Mouse (Mus musculus) frontal cortex, postnatal 14 days (tissue): ENCODE measurements around the gene Prelp.
A peak's percentile ranks its signal among the peaks of the same experiment; 100 is the strongest.

ENCODE experiments used
- DNase-seq, 2 experiments: peaks; one replicate each; pipeline ENCODE4 v3.0.0; 2022; ENCODE audit warnings: low spot score in 2 of 2

Prelp gene

GRCm38 (mm10) chr1:133934354-133934963, 13.2 kb upstream of the Prelp start:
- no peak for DNase-seq

GRCm38 (mm10) chr1:133933301-133934195, 12.3 kb upstream of the Prelp start:
- no peak for DNase-seq

DNA sequence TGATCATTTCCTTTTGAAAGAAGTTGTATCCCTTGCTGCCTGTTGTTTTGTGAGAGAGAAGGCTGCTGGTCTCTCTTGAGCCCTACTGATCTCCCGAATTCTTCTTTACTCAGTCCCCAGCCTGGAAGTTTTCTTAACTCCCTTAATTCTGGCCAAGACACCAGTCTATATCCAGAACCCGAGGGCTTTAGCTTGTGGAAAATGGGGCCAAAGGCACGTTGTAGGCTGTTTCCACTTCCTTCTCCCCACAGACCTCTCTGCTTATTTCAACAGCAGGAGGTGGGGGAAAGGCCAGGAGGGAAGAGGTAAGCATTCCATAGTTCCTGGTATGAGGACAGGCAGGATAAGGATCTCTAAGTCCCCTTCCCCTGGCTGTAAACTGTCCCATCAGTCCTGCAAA, 8.8 kb upstream of the Prelp start:
- DNase-seq, result no peak

DNA sequence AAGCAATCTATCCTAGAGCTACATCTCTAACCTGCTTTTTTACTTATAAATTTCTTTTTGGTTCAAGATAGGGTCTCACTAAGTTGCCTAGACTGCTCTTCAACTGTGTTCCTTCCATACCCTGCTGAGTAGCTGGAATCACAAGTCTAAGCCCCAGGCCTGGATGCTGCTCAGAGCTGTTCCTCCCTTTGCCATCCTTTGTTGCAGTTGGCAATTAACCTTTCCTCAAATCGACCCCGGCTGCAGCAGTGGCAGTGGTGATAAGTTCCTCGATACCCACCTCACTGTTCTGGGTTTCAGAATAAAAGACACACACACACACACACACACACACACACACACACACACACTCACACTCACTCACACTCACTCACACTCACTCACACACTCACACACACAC, 4.0 kb upstream of the Prelp start:
- DNase-seq, result no peak

DNA sequence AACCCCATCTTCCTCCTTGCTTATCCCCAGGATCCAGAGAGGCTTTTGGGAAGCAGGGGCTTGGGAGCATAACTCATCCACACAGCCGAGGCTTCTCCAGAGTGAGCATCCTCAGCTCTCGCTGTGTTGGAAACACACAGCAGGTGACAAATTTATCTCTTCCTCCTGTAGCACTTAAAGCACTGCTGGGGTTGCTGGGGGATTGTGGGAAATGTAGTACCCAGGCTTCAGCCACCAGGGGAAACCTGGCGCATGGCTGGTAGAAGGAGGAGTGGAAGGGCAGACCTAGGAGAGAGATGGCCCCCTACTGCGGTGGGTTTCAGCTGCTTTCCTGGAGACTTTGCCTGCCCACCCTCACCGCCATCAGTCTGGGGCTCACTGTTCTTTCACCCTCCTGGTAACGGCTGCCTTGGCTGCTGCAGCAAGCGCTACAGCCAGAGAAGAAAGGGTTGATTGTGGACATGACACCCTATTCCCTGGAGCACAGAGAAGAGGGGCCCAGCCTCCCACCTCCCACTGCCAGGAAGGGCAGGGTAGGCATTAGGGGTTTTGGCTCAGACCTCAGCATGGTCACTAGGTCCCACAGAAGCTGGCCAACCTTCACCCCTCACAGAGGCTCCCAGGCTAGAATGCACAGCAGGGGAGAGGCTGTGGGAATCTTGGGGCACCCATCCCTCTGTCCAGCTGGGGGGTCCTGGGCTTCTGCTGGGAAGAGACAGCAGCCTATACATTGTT, 3.1 kb upstream of the Prelp start:
- peak in 1 of 2 experiments; percentile 41 for DNase-seq

GRCm38 (mm10) chr1:133923071-133923470, 1.9 kb upstream of the Prelp start:
- no peak for DNase-seq

GRCm38 (mm10) chr1:133920876-133921275, 338 bp downstream of the Prelp start:
- DNase-seq, result no peak

DNA sequence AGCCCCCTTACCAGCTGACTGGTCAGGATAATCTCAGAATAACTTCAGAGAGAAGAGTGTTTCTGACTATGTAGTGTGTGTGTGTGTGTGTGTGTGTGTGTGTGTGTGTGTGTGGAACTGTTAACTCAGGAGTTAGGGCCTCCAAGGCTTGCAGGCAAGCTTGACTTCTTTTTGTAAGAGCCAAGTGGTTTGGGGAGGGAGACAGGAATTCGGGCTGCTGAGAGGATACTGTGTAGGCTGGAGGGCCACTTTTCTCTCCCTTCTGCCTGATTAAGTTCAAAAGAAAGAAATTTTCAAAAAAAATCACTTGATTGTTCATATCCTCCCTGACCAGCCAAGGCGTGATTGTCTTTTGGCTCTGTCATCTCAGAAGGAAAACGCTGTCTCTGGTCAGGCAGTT, 813 bp downstream of the Prelp start:
- DNase-seq, result no peak

- DNase-seq, result no peak
Measured at GRCm38 (mm10) chr1:133918088-133918470, 3.1 kb downstream of the Prelp start.

DNA sequence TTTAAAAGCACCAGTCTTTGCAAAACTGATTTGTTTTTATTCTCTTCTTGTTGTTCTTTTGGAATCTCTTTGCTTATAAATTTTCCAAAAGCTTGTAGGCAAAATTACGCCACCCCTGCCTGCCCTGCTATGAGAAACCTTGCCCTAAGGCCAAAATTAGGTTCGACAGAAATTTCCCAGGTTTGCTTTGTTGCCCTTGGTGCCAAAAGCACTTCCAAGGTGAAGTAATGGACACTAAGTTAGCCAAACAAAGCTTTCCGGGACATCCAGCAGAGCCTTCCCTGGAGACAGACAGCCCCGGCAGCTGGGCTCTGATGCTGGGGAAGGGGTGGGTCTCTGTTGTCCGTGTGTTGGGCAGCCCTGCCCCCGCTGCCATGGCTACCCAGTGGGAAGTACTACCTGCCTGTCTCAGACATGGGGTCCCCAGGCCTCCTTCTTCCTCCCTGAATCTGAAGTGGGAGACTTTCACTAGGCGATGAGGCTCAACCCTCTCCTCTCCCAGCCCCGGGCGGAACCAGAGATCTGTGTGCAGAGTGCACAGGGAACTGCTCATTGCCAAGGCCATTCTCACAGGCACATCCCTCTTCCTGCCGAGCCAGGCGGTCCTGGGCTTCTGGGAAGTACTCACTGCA, 3.6 kb downstream of the Prelp start:
- no peak for DNase-seq

- DNase-seq, result no peak
Measured at GRCm38 (mm10) chr1:133915723-133916355, 5.4 kb downstream of the Prelp start.

- no peak for DNase-seq
Measured at GRCm38 (mm10) chr1:133915115-133915514, 6.1 kb downstream of the Prelp start.

DNA sequence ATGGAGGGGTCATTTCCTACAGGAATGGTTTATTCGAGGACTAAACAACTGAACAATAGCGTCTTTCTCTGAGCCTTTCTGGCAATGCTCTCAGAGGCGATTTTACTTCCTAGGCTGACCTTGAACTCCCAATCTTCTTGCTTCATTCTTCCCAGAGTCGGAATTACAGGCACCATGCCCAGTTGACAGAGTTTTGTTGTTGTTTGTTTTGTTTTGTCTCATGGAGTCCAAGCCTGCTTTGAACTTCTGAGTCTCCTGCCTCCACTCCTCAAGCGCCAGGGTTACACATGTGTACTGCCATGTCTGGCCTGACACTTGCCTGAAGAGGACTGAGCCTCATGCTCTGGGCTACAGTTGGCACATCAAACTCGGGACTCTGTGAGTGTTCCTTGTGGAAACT, 8.2 kb downstream of the Prelp start:
- DNase-seq, result no peak

DNA sequence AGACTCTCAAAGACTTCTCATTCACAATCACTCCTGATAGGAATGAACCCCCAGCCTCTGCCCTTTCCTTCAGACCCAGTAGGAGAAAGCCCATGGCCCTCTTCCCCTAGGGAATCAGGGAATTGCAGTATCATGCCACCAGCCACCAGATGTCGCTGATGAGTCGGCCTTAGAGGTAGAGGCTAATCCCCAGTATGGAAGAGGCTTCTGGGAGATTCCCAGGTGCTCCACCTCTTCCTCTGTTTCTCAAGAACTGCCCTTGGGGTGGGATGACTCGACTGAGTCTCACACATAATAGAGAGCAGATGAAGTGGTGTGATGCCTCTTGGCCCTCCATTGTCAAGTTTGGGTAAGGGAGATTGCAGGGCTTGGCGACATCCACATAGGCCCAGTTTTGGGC, 9.8 kb downstream of the Prelp start:
- peak in 1 of 2 experiments; percentile 45 for DNase-seq

DNA sequence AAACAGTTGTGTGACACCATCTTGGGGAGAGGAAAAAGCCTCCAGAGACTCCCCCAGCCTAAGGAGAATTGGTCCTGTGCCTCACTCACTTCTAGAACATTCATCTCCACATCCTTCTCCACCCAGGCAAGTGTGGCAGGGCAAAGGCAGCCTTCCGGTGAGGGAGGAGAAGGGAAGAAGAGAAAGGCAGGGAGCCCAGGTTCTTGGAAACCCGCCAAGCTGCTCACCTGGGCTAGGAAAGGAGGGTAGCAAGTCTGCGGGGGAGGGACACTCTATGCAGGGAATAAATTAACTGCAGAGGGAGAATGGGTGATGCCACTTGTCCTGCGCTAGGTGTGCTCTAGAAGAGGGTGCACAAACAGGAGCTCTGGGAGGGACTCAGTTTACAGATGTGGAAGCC, 10.2 kb downstream of the Prelp start:
- no peak for DNase-seq

GRCm38 (mm10) chr1:133910108-133910507, 11.1 kb downstream of the Prelp start:
- DNase-seq, result no peak

- peak in 1 of 2 experiments; percentile 48 for DNase-seq
Measured at GRCm38 (mm10) chr1:133908659-133909575, 12.3 kb downstream of the Prelp start.

DNA sequence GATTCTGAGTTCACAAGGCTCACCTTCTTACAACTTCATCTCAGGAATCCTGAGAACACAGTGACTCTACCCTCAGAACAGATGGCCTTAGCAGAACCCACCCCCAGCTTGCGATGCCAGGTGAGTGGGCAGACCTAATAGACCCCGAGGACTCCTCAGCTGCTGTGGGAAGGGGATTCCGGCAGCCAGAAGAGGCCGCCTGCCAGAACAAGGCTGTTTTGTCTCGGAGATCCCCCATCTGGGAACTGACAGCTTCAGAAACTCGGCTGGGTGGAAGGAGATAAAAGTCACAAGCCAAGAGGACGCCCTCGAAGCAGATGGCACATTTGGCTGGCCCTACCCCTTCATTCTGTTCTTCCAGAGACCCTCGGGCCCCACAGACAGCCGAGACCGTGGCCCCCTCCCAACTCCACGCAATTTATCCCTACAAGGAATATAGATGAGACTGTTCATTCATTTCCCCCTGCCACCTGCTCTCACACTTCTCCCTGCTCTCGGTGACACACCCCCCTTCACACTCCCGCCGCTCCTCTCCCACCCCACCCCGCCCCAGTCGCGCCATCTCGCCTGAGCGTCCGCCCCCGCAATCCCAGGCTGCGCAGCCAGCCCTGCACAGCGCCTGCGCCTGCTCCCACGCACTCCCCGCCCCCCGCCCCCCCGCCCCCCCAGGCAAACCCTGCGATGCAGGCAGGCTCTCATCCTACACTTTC, 13.1 kb downstream of the Prelp start, which contains the start of gene Optc:
Gene Optc, minus strand, starts transcription at position 51 of the 710 bp plus-strand sequence.
- DNase-seq, result peak; percentile 67 to 74

DNA sequence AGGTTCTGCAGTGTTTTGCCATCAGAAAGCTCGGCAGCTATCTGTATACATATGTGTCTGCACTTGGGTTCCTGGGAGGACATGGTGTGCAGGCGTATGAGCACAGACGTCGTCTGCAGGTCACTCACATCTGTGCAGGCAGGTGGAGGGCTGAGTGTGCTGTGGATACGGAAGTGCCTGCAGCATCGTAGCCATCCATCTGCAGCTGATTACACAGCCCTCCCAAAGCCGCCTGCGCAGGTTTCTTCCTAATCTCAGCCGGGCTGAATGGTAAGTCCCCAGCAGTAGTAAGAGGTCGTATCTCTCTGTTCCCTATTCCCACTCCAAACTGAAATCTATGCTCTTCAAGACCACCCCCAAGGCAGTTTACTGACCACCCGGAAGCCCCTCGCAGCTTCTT, 14.8 kb downstream of the Prelp start:
- no peak for DNase-seq

DNA sequence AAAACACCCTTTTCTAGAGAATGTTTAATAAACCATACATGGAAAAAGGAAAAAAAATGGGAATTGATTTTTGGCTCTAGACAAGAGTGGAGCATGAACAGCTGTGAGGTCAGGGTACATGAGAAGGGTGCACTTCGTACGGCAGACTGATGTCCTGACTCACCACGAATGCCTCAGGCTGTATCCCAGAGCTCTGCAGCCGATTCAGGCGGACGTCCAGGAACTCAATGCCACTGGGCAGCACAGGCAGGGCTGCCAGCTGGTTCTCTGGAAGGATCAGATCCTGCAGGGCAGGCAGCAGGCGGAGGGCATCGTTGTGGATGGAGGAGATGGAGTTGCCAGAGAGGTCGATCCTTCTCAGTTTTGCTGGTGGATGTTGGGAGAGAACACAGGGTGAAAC, 20.4 kb downstream of the Prelp start:
- no peak for DNase-seq
